Mouse (Mus musculus) heart, embryonic 11.5 days (tissue): ENCODE data around the gene Spatc1l. TPM values are rescaled to one million over a fixed set of nuclear protein-coding genes. Genes with fewer than 3 reads are reported as not detected.

Experiments used
- ATAC-seq: fragments of 200-750 bp; cut with Nextera tagmentation; replicated peaks from 2 replicates; pipeline ENCODE4 v1.8.0; 2017; ENCODE audit warnings: moderate library complexity; ENCODE audit not compliant: insufficient number of reproducible peaks, low FRiP score, low TSS enrichment
- H3K27ac ChIP-seq: fragments of 300-500 bp; sonication (generic); 2 replicates; pipeline ENCODE4 v1.5.1; 2014; ENCODE audit warnings: mild to moderate bottlenecking, low read depth, low read length
- H3K27me3 ChIP-seq: fragments of 300-500 bp; sonication (generic); 2 replicates; pipeline ENCODE4 v1.6.1; 2014; ENCODE audit warnings: mild to moderate bottlenecking, low read length, mixed read lengths; ENCODE audit not compliant: control insufficient read depth, insufficient read depth
- H3K36me3 ChIP-seq: fragments of 300-500 bp; sonication (generic); 2 replicates; pipeline ENCODE4 v1.6.1; 2014; ENCODE audit warnings: mild to moderate bottlenecking, low read length, moderate library complexity, mixed read lengths; ENCODE audit not compliant: control insufficient read depth, insufficient read depth
- H3K4me1 ChIP-seq: fragments of 300-500 bp; sonication (generic); 2 replicates; pipeline ENCODE4 v1.6.1; 2014; ENCODE audit warnings: low read length; ENCODE audit not compliant: control insufficient read depth, insufficient read depth
- H3K4me2 ChIP-seq: fragments of 300-500 bp; sonication (generic); 2 replicates; pipeline ENCODE4 v1.6.1; 2014; ENCODE audit warnings: mild to moderate bottlenecking, moderate library complexity
- H3K4me3 ChIP-seq: fragments of 300-500 bp; sonication (generic); 2 replicates; pipeline ENCODE4 v1.5.1; 2014; ENCODE audit warnings: low read depth, low read length
- H3K9ac ChIP-seq: fragments of 300-500 bp; sonication (generic); 2 replicates; pipeline ENCODE4 v1.6.1; 2014; ENCODE audit warnings: mild to moderate bottlenecking, low read depth, low read length, moderate library complexity
- H3K9me3 ChIP-seq: fragments of 300-500 bp; sonication (generic); replicated peaks from 2 replicates; pipeline ENCODE4 v1.6.1; 2016; ENCODE audit warnings: low read length; ENCODE audit not compliant: control insufficient read depth
- WGBS: fragments of 180-500 bp; shearing (Covaris S2); extraction: QIAGEN DNeasy Blood & Tissue Kit; methylation state at CpG from one replicate; pipeline ENCODE4 v1.1.7; 2014; ENCODE audit not compliant: insufficient replicate concordance; 5-methylcytosine and 5-hydroxymethylcytosine counted together
- polyA plus RNA-seq: library from polyadenylated mRNA; unstranded; fragments of >200 nt; fragmentation: Nextera tagmentation; extraction: Ambion mirVana; gene quantifications from 2 replicates; pipeline ENCODE4 v1.2.1, GENCODE M21; 2014

The Spatc1l gene
- not detected in 2 replicates for polyA plus RNA-seq

GRCm38 (mm10) chr10:76561972-76562371 lies at the start of gene Spatc1l:
Gene Spatc1l, plus strand, starts transcription at chr10:76562272.
- no peaks in the 10 kb centered on the region for H3K9me3 ChIP-seq
- no peak within 1 kb of the TSS for H3K4me2 ChIP-seq
- no peak within 1 kb of the TSS for H3K9ac ChIP-seq
- no peak for ATAC-seq
- H3K36me3 ChIP-seq: no peaks in the 10 kb centered on the region
- no peak within 1 kb of the TSS for H3K4me3 ChIP-seq
- no peak within 1 kb of the TSS for H3K27ac ChIP-seq
- H3K4me1 ChIP-seq: no peaks in the 10 kb centered on the region
- 88% methylated on average over 10 of the region's 10 CpGs for WGBS
- no peaks in the 10 kb centered on the region for H3K27me3 ChIP-seq

- peak; percentile 73 for ATAC-seq
- no peak overlapping the region for H3K4me3 ChIP-seq
Measured at GRCm38 (mm10) chr10:76512965-76513583, 49.0 kb upstream of the Spatc1l start.

GRCm38 (mm10) chr10:76530922-76531321 lies 31.1 kb upstream of the Spatc1l start:
- no peaks in the 10 kb centered on the region for H3K9me3 ChIP-seq
- peak; percentile 12; the same call in 1 of the 2 replicates for ATAC-seq
- H3K27ac ChIP-seq: no peak overlapping the region
- peaks cover 8% of the 10 kb centered on the region for H3K36me3 ChIP-seq
- peaks cover 8% of the 10 kb centered on the region; the same call in 1 of the 2 replicates for H3K4me1 ChIP-seq
- H3K4me3 ChIP-seq: peak overlapping the region; percentile 59
- no peaks in the 10 kb centered on the region for H3K27me3 ChIP-seq
- H3K9ac ChIP-seq: peak overlapping the region; percentile 48; the same call in 1 of the 2 replicates
- H3K4me2 ChIP-seq: peak overlapping the region; percentile 72
- 3% methylated on average over 11 of the region's 11 CpGs for WGBS

More at GRCm38 (mm10) chr10:76512965-76513583, 49.0 kb upstream of the Spatc1l start:
- no peaks in the 10 kb centered on the region for H3K9me3 ChIP-seq
- no peaks in the 10 kb centered on the region for H3K4me1 ChIP-seq
- no peak overlapping the region for H3K9ac ChIP-seq
- 34% methylated on average over 5 of the region's 5 CpGs for WGBS
- H3K36me3 ChIP-seq: peaks cover 25% of the 10 kb centered on the region
- no peaks in the 10 kb centered on the region for H3K27me3 ChIP-seq
- H3K4me2 ChIP-seq: no peak overlapping the region
- H3K27ac ChIP-seq: no peak overlapping the region

- Histone ChIP-seq H3K9me3 (no peaks in the 10 kb centered on the region), H3K4me2 (peak within 1 kb of the TSS; percentile 72), H3K4me1 (peaks cover 8% of the 10 kb centered on the region; the same call in 1 of the 2 replicates), H3K4me3 (peak within 1 kb of the TSS; percentile 59), H3K36me3 (peaks cover 8% of the 10 kb centered on the region), H3K27ac (peak within 1 kb of the TSS; percentile 3), H3K9ac (peak within 1 kb of the TSS; percentile 70), H3K27me3 (no peaks in the 10 kb centered on the region)
- peak; percentile 99 for ATAC-seq
- WGBS: 0% methylated on average over 37 of the region's 37 CpGs
Measured at GRCm38 (mm10) chr10:76531375-76531774, 30.7 kb upstream of the Spatc1l start, which contains the start of gene Lss. Gene Lss, plus strand, starts transcription at chr10:76531588.

DNA sequence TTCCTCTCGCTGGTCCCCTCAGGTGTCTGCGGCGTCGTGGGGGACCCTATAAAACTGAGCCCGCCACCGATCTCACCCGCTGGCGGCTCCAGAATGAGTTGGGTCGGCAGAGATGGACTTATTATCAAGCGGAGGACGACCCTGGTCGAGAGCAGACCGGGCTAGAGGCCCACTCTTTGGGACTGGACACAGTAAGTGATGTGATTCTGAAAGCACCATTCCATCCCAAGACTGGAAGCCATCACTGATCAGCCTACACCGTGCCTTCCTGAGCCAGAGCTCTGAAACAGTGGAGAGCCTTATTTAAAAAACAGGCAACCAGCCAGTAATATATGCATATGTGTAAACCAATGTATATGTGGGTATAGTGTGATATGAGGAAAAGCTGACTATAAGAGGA lies 30.2 kb upstream of the Spatc1l start:
- H3K27me3 ChIP-seq: no peaks in the 10 kb centered on the region
- peak overlapping the region; percentile 72 for H3K4me2 ChIP-seq
- peak overlapping the region; percentile 59 for H3K4me3 ChIP-seq
- under 1% methylated on average over 14 of the region's 14 CpGs for WGBS
- H3K36me3 ChIP-seq: peaks cover 8% of the 10 kb centered on the region
- H3K9me3 ChIP-seq: no peaks in the 10 kb centered on the region
- no peak; the same call in 1 of the 2 replicates for ATAC-seq
- H3K4me1 ChIP-seq: peaks cover 8% of the 10 kb centered on the region; the same call in 1 of the 2 replicates
- peak overlapping the region; percentile 3 for H3K27ac ChIP-seq
- H3K9ac ChIP-seq: peak overlapping the region; percentile 70

GRCm38 (mm10) chr10:76535526-76535925 lies 26.5 kb upstream of the Spatc1l start:
- Histone ChIP-seq H3K36me3 (peaks cover 19% of the 10 kb centered on the region), H3K9me3 (no peaks in the 10 kb centered on the region), H3K4me1 (peaks cover 7% of the 10 kb centered on the region; the same call in 1 of the 2 replicates), H3K4me2 (no peak overlapping the region), H3K27ac (no peak overlapping the region), H3K9ac (no peak overlapping the region), H3K27me3 (no peaks in the 10 kb centered on the region), H3K4me3 (no peak overlapping the region)
- 96% methylated on average over 7 of the region's 7 CpGs for WGBS
- ATAC-seq: no peak

DNA sequence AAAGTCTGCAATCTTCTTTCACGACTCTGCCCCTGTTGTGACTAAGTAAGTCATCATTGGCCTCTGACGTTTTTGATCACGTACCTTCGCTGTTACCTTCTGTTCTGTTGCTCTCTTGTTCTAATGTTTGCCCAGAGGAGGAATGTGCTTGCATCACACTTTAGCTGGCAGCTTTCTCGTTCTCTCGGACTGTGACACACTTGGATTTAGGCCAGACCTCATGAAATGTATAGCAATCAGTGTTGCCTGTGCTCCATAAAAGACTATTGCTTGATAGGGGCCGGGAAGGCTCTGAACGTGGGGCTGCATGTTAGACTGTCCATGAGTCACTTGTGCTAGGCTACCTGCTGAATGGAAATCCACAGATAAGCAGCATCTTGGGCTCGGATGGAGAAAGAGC lies 24.5 kb upstream of the Spatc1l start:
- no peak overlapping the region for H3K4me3 ChIP-seq
- no peak for ATAC-seq
- H3K4me2 ChIP-seq: no peak overlapping the region
- peaks cover 27% of the 10 kb centered on the region for H3K36me3 ChIP-seq
- no peaks in the 10 kb centered on the region for H3K27me3 ChIP-seq
- 80% methylated on average over 9 of the region's 9 CpGs for WGBS
- no peak overlapping the region for H3K27ac ChIP-seq
- no peaks in the 10 kb centered on the region for H3K9me3 ChIP-seq
- H3K9ac ChIP-seq: no peak overlapping the region
- no peaks in the 10 kb centered on the region for H3K4me1 ChIP-seq

DNA sequence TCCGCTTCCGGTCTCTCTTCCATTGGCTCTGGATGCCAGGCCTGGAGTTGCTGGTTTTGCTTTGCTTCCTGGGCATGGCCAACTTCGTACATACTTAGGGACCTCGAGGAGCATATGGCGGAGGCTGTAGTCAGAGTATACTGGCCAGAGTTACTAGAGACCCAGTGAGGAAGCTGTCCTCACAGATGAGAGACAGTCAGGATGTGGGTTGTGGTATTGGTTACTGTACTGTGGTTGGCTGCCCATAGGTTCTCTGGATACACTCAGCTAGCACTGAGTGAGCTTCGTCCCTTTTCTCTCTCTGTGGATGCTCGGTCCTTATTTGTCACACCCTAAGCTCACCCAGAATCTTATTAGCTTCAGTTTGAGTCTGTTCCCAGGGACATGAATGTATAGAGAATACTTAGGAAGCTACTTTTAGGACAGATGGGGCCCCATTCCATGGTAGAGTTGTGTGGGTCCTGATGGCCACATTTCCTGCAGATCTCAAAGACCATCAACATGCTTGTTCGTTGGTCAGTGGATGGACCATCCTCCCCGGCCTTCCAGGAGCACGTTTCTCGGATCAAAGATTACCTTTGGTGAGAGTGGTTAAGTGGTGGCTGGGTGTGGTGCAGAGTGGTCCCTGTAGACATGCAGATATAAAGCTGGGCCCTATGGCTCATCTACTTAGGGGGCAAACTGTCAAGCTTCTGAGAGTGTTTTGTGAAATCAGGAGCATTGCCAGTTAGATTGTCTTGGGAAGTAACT lies 20.6 kb upstream of the Spatc1l start:
- no peak overlapping the region for H3K4me3 ChIP-seq
- peaks cover 27% of the 10 kb centered on the region for H3K36me3 ChIP-seq
- no peak overlapping the region for H3K27ac ChIP-seq
- no peaks in the 10 kb centered on the region for H3K27me3 ChIP-seq
- no peaks in the 10 kb centered on the region for H3K9me3 ChIP-seq
- no peaks in the 10 kb centered on the region for H3K4me1 ChIP-seq
- H3K9ac ChIP-seq: no peak overlapping the region
- 89% methylated on average over 11 of the region's 11 CpGs for WGBS
- H3K4me2 ChIP-seq: no peak overlapping the region
- no peak for ATAC-seq
